In the genomic region with DNA sequence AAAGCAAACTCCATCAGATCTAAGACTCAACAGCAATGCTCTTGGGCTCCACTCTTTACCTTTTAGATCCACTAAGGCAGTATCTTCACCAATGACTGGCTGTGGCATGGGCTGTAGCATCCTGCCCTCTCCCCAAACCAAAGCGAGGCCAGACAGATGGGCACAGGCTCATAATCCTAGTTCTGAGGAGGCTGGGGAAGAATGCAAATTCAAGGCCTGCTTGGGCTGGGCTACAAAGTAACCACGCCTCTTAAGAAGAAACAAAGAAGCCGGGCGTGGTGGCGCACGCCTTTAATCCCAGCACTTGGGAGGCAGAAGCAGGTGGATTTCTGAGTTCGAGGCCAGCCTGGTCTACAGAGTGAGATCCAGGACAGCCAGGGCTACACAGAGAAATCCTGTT, we compare ENCODE assay signal across 7 mouse cellular contexts. TPM values are rescaled to one million over a fixed set of nuclear protein-coding genes. Genes with fewer than 3 reads are reported as not detected.
DNase-seq lines count a peak whose midpoint lies in the region; TF ChIP-seq lines count a peak whose summit lies in the region.
"Not testable (repeated sequence)": the region's sequence is repeated elsewhere in the genome, so short reads cannot be mapped to it uniquely, and the experiment has no call there.

No protein-coding gene starts in this region.

- peak; percentile 40 for DNase-seq in A20 (ENCODE audit: low read depth, low spot score)
- DNase-seq in ES-CJ7 (ENCODE audit: low read depth, low spot score) = peak; percentile 28
- DNase-seq in ZHBTc4 (ENCODE audit: low read depth, low spot score) = peak; percentile 55
- DNase-seq in heart, adult 11 months = peak; percentile 73
- not testable (repeated sequence) for DNase-seq in layer of hippocampus, adult 2 months (ENCODE audit: low spot score in 2 of 2)

- WGBS in macrophage (ENCODE audit: missing documents) = 96% methylated on average over 7 of the region's 7 CpGs

- not testable (repeated sequence) for H3K4me1 ChIP-seq in cortical plate, adult 2 months (ENCODE audit: control insufficient read depth, insufficient read depth, low read length)

- not testable (repeated sequence) for TF ChIP-seq POLR2A in cortical plate, adult 2 months (IDR thresholded peaks at IDR 0.05; ENCODE audit: extremely low read depth, insufficient read depth, low read length)

- not testable (repeated sequence) for H3K4me3 ChIP-seq in cortical plate, adult 2 months (ENCODE audit: insufficient read depth, low read length); layer of hippocampus, adult 2 months; macrophage (ENCODE audit: inconsistent target)

- not testable (repeated sequence) for H3K79me2 ChIP-seq in macrophage (ENCODE audit: inconsistent target)

- H3K27ac ChIP-seq in cortical plate, adult 2 months (ENCODE audit: insufficient read depth, low read length) = peak overlapping the region; percentile 30
- H3K27ac ChIP-seq in layer of hippocampus, adult 2 months = peak overlapping the region; percentile 69; the same call in 1 of the 2 replicates
- H3K27ac ChIP-seq in macrophage = peak overlapping the region; percentile 31; the same call in 1 of the 2 replicates

- not testable (repeated sequence) for TF ChIP-seq CTCF in cortical plate, adult 2 months (IDR thresholded peaks at IDR 0.05; ENCODE audit: extremely low read depth, insufficient read depth, low read length); layer of hippocampus, adult 2 months (conservative IDR thresholded peaks at IDR 0.05)

- H3K36me3 ChIP-seq in macrophage (ENCODE audit: inconsistent target) = peaks cover 34% of the 10 kb centered on the region

RNA-seq across cellular contexts. Expression of a gene that starts 29.9 kb away (rescaled TPM):
- polyA plus RNA-seq in cortical plate, adult 2 months (2012; rRNA removed) = 41.3 and 47.5 TPM in 2 replicates
- 10 to 100 TPM; 88.3 to 92.9 TPM for total RNA-seq in layer of hippocampus, adult 2 months (2021)
- 100 to 1,000 TPM in 20 of 26 experiments, 10 to 100 TPM in 6; 79.2 to 231 (median 134) TPM for total RNA-seq in macrophage (2018; cell fraction: chromatin; rRNA removed)
- total RNA-seq in macrophage (2018; cell fraction: cytosol; rRNA removed) = 10 to 100 TPM; 19.4 to 36.3 (median 23.0) TPM
- 100 to 1,000 TPM in 3 of 26 experiments, 10 to 100 TPM in 23; 47.4 to 203 (median 75.8) TPM for total RNA-seq in macrophage (2018; cell fraction: nucleus; rRNA removed)
- polyA plus RNA-seq in macrophage (2018) = 9.9 to 17.1 TPM (median 17.1 TPM) in 3 replicates

RNA-seq across cellular contexts. Expression of a gene that starts 43.5 kb away (rescaled TPM):
- polyA plus RNA-seq in cortical plate, adult 2 months (2012; rRNA removed) = 43.0 and 48.3 TPM in 2 replicates
- total RNA-seq in layer of hippocampus, adult 2 months (2021) = 10 to 100 TPM; 28.4 to 32.1 TPM
- 10 to 100 TPM in 25 of 26 experiments, 1 to 10 TPM in 1; 5.3 to 36.8 (median 18.8) TPM for total RNA-seq in macrophage (2018; cell fraction: chromatin; rRNA removed)
- total RNA-seq in macrophage (2018; cell fraction: cytosol; rRNA removed) = 10 to 100 TPM; 24.8 to 57.6 (median 35.9) TPM
- total RNA-seq in macrophage (2018; cell fraction: nucleus; rRNA removed) = 100 to 1,000 TPM in 1 of 26 experiments, 10 to 100 TPM in 25; 17.0 to 108 (median 34.5) TPM
- polyA plus RNA-seq in macrophage (2018) = 16.6 to 78.3 TPM (median 44.0 TPM) in 3 replicates
